Mouse (Mus musculus): ENCODE data around the gene Spen. TPM values are rescaled to one million over a fixed set of nuclear protein-coding genes. Genes with fewer than 3 reads are reported as not detected.

Gene Spen
- polyA plus RNA-seq, 1 experiment = 29.2 TPM

DNA sequence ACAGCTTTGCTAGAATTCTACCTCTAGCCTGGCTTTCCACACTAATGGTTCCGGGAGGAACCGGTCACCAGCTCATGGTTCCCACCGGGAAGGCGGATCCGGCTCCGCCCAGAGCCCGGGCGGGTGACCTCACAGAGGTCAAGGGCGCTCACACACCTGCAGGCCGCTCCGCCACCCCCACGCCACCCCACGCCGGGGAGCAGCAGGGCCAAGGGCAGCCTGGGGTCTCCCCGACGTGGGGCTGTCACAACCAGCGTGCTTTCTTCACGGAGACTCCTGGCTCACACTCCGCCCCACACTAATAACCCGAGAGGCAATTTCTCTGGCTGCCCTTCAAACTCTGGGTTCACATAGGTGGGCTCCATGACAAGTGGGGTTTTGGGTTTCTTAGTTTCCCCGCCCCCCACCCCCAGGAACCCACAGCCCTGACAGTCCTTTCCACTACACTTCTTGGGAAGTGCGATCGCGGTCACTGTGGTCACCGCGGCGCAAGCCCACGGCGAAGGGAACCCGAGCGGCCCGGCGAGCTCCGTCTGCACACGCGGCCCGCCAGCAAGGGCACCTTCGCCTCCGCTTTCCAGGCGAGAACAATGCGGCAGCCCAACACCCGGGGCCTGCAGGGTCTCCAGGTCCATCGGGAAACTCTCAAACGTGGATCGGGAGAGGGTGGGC, 6.8 kb upstream of the Spen start:
- H3K4me3 ChIP-seq (ENCODE audit: insufficient read depth, low read length) = peak overlapping the region; percentile 71
- TF ChIP-seq POLR2A (IDR thresholded peaks at IDR 0.05; ENCODE audit: borderline replicate concordance, low read depth, low read length) (no peak), CTCF (IDR thresholded peaks at IDR 0.05; ENCODE audit: low read depth, low read length) (no peak)
- H3K4me1 ChIP-seq (ENCODE audit: control insufficient read depth, insufficient read depth, low read length) = peaks cover 26% of the 10 kb centered on the region
- peak overlapping the region; percentile 89 for H3K27ac ChIP-seq (ENCODE audit: insufficient read depth, low read depth, low read length)

DNA sequence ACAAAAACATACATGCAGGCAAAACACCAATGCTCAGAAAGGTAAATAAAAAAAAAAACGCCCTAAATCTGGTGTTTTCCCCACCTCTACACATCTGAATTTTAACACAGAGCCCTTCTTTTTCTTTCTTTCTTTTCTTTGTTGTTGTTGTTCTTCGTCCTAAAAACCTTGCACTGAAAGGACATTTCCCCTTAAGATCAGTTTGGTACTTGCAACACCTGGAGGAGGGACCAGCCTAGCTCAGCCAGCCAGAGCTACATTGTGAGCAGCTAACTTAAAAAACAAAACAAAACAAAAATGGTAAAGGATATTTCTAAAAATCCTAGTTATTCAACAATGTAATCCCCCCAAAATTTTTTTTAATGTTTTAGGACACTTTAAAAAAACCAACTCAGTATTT, 6.1 kb upstream of the Spen start:
- H3K4me1 ChIP-seq (ENCODE audit: control insufficient read depth, insufficient read depth, low read length) = peaks cover 27% of the 10 kb centered on the region
- no peak overlapping the region for H3K27ac ChIP-seq (ENCODE audit: insufficient read depth, low read depth, low read length)
- no peak overlapping the region for H3K4me3 ChIP-seq (ENCODE audit: insufficient read depth, low read length)
- TF ChIP-seq CTCF (IDR thresholded peaks at IDR 0.05; ENCODE audit: low read depth, low read length) (no peak), POLR2A (IDR thresholded peaks at IDR 0.05; ENCODE audit: borderline replicate concordance, low read depth, low read length) (no peak)

DNA sequence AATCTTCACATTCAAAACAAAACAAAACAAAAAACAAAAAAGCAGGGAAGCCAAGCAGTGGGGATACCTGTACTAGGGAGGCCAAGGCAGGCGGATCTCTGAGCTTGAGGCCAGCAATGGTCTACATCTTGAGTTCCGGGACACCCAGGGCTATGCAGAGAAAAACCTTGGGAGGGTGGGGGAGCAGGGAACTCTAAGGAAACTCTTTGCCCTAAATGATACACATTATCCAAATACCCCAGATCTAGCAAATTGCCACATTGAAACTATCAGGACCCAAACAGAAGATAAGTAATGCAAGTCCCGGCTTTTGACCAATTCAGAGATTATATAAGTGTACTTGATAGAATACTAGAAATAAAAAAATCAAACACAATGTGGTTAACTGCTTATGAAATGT, 5.2 kb upstream of the Spen start:
- Histone ChIP-seq H3K4me3 (ENCODE audit: insufficient read depth, low read length) (no peak overlapping the region), H3K4me1 (ENCODE audit: control insufficient read depth, insufficient read depth, low read length) (peaks cover 19% of the 10 kb centered on the region), H3K27ac (ENCODE audit: insufficient read depth, low read depth, low read length) (no peak overlapping the region)
- no peak for TF ChIP-seq CTCF (IDR thresholded peaks at IDR 0.05; ENCODE audit: low read depth, low read length)
- TF ChIP-seq POLR2A (IDR thresholded peaks at IDR 0.05; ENCODE audit: borderline replicate concordance, low read depth, low read length) = no peak

DNA sequence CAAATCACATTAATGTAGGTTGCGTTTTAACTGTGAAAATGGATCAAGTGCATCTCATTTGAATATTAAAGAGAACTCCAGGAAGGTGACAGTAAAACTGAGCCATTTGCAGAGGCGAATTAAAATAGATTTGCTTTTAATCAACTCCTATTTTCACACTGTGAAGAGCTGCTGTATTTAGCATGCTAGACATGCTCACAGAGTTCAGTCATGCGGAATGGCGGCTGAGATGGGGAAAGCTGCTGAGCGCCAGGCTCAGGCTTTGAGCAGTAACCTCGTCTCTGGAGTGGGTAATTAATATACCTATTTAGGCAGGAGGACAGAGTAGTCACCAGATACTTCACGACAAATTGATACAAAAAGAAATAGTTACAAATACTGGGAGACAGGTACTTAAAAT, 3.5 kb upstream of the Spen start:
- H3K4me3 ChIP-seq (ENCODE audit: insufficient read depth, low read length) = no peak overlapping the region
- H3K27ac ChIP-seq (ENCODE audit: insufficient read depth, low read depth, low read length) = no peak overlapping the region
- TF ChIP-seq POLR2A (IDR thresholded peaks at IDR 0.05; ENCODE audit: borderline replicate concordance, low read depth, low read length) (no peak), CTCF (IDR thresholded peaks at IDR 0.05; ENCODE audit: low read depth, low read length) (no peak)
- peaks cover 17% of the 10 kb centered on the region for H3K4me1 ChIP-seq (ENCODE audit: control insufficient read depth, insufficient read depth, low read length)

DNA sequence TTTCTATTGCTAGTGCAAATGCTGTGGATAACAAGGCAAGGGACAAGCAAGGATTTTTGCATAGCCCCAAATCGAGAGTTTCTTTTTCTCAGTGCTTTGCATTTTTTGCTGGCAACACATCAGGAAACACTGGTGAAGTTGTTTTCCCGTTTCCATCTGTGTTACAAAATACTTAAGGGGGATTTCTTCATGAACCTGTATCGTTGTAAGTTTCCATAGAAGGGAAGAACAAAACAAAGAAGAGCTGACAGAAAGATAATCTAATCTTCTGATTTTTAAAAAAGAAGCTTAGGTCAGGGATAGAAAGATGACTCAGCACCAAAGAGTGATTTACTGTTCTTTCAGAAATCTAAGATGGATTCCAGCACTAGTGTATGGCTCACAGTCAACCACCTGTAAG, 2.4 kb upstream of the Spen start:
- Histone ChIP-seq H3K27ac (ENCODE audit: insufficient read depth, low read depth, low read length) (peak overlapping the region; percentile 85), H3K4me1 (ENCODE audit: control insufficient read depth, insufficient read depth, low read length) (peaks cover 17% of the 10 kb centered on the region), H3K4me3 (ENCODE audit: insufficient read depth, low read length) (peak overlapping the region; percentile 28)
- TF ChIP-seq CTCF (IDR thresholded peaks at IDR 0.05; ENCODE audit: low read depth, low read length) = no peak
- no peak for TF ChIP-seq POLR2A (IDR thresholded peaks at IDR 0.05; ENCODE audit: borderline replicate concordance, low read depth, low read length)

DNA sequence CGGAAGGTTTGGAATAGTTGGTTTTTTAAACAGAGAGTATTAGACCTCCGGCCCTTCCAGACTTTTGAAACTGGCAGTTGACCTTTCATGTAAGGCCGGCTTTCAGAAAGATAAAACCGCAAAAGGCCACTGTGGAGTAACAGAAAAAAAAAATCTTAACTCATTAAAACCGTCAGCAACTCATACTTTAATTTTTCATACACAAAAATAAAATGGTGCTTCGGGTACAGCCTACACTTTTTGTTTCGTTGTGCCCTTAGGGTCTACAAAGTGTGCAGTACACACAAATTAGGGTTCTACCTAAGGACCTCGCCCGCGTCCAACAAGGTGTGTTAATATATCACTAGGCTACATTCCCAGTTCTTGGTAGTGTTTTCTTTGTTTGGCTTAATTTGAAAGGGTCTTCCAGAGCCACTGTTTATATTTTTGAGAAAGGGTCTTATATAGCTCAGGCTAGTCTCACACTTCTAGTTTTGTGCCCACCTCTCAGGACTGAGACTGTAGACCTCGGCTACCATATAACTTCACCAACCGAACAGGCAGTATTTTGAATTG, 893 bp upstream of the Spen start:
- Histone ChIP-seq H3K4me1 (ENCODE audit: control insufficient read depth, insufficient read depth, low read length) (peaks cover 22% of the 10 kb centered on the region), H3K4me3 (ENCODE audit: insufficient read depth, low read length) (peak overlapping the region; percentile 54), H3K27ac (ENCODE audit: insufficient read depth, low read depth, low read length) (peak overlapping the region; percentile 95)
- no peak for TF ChIP-seq CTCF (IDR thresholded peaks at IDR 0.05; ENCODE audit: low read depth, low read length)
- TF ChIP-seq POLR2A (IDR thresholded peaks at IDR 0.05; ENCODE audit: borderline replicate concordance, low read depth, low read length) = no peak

DNA sequence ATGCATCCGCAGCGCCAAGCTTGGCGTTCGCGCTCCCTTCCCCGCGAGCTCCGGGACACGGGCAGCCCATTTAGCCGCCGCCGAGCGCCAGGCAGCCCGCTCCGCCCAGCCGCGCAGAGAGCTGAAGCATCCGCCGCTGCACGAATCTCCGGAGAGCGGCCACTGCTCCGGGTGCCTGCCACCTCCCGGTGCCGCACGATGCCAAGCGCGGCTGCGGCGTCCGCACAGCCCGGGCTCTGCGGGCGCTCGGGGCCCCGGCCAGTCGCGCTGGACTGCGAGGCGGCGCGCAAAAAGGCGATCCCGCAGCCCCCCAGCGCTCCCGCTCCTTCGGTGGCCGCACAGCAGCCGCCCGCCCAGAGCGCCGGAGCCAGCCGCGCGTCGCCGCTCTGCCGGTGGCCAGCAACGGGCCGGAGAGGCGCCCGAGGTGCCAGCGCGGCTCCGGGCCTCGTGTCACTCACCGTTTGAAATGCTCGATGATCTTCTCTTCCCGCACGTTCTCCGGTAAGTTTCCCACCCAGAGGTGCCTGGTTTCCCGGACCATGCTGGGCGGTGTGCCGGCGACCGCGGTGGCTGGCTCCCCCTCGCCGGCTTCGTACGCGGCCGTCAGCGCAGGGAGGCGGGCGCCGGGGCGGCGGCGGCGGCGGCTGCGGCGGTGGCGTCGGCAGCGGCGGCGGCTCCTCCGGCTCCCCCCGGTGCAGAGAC, 540 bp downstream of the Spen start:
- H3K4me1 ChIP-seq (ENCODE audit: control insufficient read depth, insufficient read depth, low read length) = peaks cover 28% of the 10 kb centered on the region
- no peak for TF ChIP-seq CTCF (IDR thresholded peaks at IDR 0.05; ENCODE audit: low read depth, low read length)
- no peak for TF ChIP-seq POLR2A (IDR thresholded peaks at IDR 0.05; ENCODE audit: borderline replicate concordance, low read depth, low read length)

DNA sequence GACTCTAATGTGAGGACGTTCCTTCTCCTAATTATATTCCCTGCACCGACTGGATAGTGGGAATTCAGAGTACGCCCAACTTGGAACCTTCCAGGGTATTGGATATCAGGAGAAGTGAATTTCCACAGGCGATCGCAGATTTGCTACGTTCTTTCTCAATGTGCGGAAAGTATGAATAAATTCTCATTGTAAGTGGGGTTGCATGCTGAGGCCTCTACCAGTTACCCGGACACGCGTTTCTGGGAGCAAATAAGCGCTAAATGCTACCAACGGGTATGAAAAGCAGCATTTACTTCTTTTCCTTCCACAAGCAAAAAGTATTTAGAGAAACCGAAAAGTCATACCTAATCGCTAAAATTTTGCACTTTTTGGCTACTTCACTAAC, 1.2 kb downstream of the Spen start:
- Histone ChIP-seq H3K27ac (ENCODE audit: insufficient read depth, low read depth, low read length) (peak overlapping the region; percentile 32), H3K4me1 (ENCODE audit: control insufficient read depth, insufficient read depth, low read length) (peaks cover 28% of the 10 kb centered on the region), H3K4me3 (ENCODE audit: insufficient read depth, low read length) (peak overlapping the region; percentile 73)
- TF ChIP-seq POLR2A (IDR thresholded peaks at IDR 0.05; ENCODE audit: borderline replicate concordance, low read depth, low read length) (no peak), CTCF (IDR thresholded peaks at IDR 0.05; ENCODE audit: low read depth, low read length) (no peak)

More for the DNA sequence above, 540 bp downstream of the Spen start:
- Histone ChIP-seq H3K4me3 (ENCODE audit: insufficient read depth, low read length) (peak overlapping the region; percentile 73), H3K27ac (ENCODE audit: insufficient read depth, low read depth, low read length) (peak overlapping the region; percentile 83)

DNA sequence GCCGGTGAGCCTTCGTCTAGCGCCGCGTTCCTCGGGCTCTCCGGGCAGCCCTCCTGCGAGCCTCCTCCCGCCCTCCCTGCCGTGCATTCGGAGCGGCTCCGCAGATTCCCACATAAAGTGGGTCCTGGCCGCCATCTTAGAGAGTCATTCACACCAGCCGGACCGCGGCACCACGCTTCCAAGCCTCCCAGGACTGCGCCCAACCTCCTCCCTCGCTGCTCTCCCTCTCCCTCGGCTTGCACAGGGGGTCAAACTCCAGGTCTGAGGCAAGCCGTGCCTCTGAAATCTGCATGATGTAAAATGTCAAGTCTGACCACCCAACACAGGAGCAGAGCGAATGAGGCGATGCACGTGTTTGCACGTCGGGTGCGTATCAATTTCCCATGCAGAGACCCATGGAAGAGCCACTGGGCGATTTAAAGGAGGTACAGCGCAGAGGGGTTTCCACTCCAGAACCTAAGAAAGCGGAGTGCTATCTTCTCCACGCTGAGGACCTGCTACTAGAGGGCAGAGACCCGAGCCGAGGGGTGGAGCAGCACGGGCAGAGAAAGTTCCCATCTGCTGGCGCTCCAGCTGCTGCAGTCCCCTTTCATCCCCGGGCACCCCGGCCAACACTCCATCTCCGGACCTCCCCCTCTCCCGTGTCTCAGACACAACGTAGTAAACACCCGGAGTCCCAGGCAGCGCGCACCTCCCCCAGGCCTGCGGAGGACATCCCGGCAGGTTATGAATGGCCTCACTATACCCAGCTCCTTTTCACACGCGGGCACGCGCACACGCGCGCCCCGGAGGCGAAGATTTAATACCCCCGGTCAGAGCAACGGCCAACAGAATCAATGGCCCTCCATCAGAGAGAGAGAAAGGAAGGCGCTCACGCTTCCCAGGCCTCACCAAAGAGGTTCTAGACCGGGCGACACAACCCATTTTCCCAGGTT, 1.8 kb downstream of the Spen start:
- H3K4me1 ChIP-seq (ENCODE audit: control insufficient read depth, insufficient read depth, low read length) = peaks cover 24% of the 10 kb centered on the region
- peak overlapping the region; percentile 32 for H3K27ac ChIP-seq (ENCODE audit: insufficient read depth, low read depth, low read length)
- TF ChIP-seq CTCF (IDR thresholded peaks at IDR 0.05; ENCODE audit: low read depth, low read length) = no peak
- no peak for TF ChIP-seq POLR2A (IDR thresholded peaks at IDR 0.05; ENCODE audit: borderline replicate concordance, low read depth, low read length)
- H3K4me3 ChIP-seq (ENCODE audit: insufficient read depth, low read length) = peak overlapping the region; percentile 73
